In the genomic region with DNA sequence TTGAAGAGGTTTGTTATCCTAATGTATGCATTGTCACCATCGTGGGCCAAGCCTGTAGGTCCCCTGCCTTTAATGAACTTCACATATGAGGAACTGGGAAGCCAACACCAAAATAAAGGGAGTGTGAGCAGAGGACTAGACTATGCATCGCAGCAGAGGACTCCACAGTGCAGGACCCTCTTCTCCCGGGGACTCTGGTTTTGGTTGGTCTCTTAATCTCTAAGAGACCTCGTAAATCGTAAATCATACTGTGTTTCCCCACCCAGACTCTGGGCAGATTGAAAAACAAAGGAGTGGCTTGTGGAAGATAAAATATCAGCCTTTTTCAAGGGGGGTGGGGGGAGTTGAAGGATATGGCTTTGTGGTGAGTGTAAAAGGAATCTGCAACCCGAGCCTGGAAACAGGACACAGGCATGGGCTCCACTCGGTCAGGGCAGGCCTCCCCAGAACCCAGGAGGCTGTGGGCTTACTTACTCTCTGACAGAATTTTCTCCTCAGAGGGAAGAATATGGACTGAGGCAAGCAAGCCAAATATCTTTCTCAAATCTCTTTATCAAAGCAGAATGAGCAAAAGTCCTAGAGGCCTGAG, we compare ENCODE assay signal across 15 mouse cellular contexts.
A peak's percentile ranks its signal among the peaks of the same experiment; 100 is the strongest.
DNase-seq lines count a peak whose midpoint lies in the region; ATAC-seq and TF ChIP-seq lines count a peak whose summit lies in the region.
"Had no signal": no experiment of that assay in that cellular context is flagged by ENCODE, and none has a peak within 500 bp of the region (broad histone marks: within the 10 kb centered on the region; RNA-seq: fewer than 3 reads in every experiment).

No protein-coding gene starts in this region.

- no peak overlapping the region for H3K4me3 ChIP-seq in heart, embryonic 13.5 days
- H3K4me3 ChIP-seq in heart, embryonic 12.5 days = no peak overlapping the region
- no peak overlapping the region for H3K4me3 ChIP-seq in midbrain, embryonic 11.5 days (ENCODE audit: low read depth, low read length)
- no peak overlapping the region for H3K4me3 ChIP-seq in midbrain, postnatal 0 days (ENCODE audit: low read depth, low read length)
- H3K4me3 ChIP-seq in limb, embryonic 10.5 days = no peak overlapping the region
- no peak overlapping the region for H3K4me3 ChIP-seq in stomach, embryonic 15.5 days (replicated peaks)
- H3K4me3 ChIP-seq: embryonic facial prominence, embryonic 15.5 days; liver, embryonic 15.5 days; midbrain, embryonic 10.5 days had no signal

- TF ChIP-seq CTCF in midbrain, postnatal 0 days (IDR thresholded peaks at IDR 0.05) = no peak

- H3K27ac ChIP-seq in heart, embryonic 13.5 days (replicated peaks) = 0 out of 2 replicates have a peak overlapping the region, but pooled peaks have one; percentile 9
- no peak overlapping the region for H3K27ac ChIP-seq in heart, embryonic 12.5 days (ENCODE audit: poor library complexity, severe bottlenecking)
- no peak overlapping the region for H3K27ac ChIP-seq in midbrain, embryonic 11.5 days (ENCODE audit: low read depth, low read length)
- no peak overlapping the region for H3K27ac ChIP-seq in midbrain, postnatal 0 days (ENCODE audit: low read depth, low read length)
- peak overlapping the region; percentile 30; the same call in 1 of the 2 replicates for H3K27ac ChIP-seq in limb, embryonic 10.5 days
- H3K27ac ChIP-seq in stomach, embryonic 15.5 days = no peak overlapping the region; the same call in 1 of the 2 replicates
- H3K27ac ChIP-seq: embryonic facial prominence, embryonic 15.5 days; liver, embryonic 15.5 days; midbrain, embryonic 10.5 days had no signal

- intact Hi-C loops in gastrocnemius, postnatal 14 days (cut with DNase I; ENCODE audit: low total_unique reads) = no loop called here

- ATAC-seq in heart, embryonic 13.5 days (ENCODE audit: extremely low read depth, insufficient number of reproducible peaks, low FRiP score, low TSS enrichment) = no peak; the same call in 1 of the 2 replicates
- ATAC-seq in heart, embryonic 12.5 days (ENCODE audit: insufficient number of reproducible peaks, low FRiP score) = no peak
- ATAC-seq in midbrain, embryonic 11.5 days (ENCODE audit: low FRiP score) = no peak
- ATAC-seq in midbrain, postnatal 0 days (ENCODE audit: low FRiP score) = no peak
- ATAC-seq in stomach, embryonic 15.5 days (ENCODE audit: insufficient read depth, low FRiP score, low read depth) = peak; percentile 73; the same call in 1 of the 2 replicates

- peaks cover 4% of the 10 kb centered on the region; the same call in 1 of the 2 replicates for H3K9me3 ChIP-seq in heart, embryonic 13.5 days
- H3K9me3 ChIP-seq in heart, embryonic 12.5 days (replicated peaks) = 0 out of 2 replicates have a peak, but pooled peaks cover 5% of the 10 kb centered on the region
- no peaks in the 10 kb centered on the region for H3K9me3 ChIP-seq in midbrain, embryonic 11.5 days (ENCODE audit: control insufficient read depth, low read length)
- H3K9me3 ChIP-seq in midbrain, postnatal 0 days (ENCODE audit: low read length) = 0 out of 2 replicates have a peak, but pooled peaks cover 6% of the 10 kb centered on the region
- no peaks in the 10 kb centered on the region; the same call in 1 of the 2 replicates for H3K9me3 ChIP-seq in limb, embryonic 10.5 days (replicated peaks)
- no peaks in the 10 kb centered on the region for H3K9me3 ChIP-seq in stomach, embryonic 15.5 days

- peaks cover 17% of the 10 kb centered on the region for H3K4me1 ChIP-seq in heart, embryonic 13.5 days
- peaks cover 12% of the 10 kb centered on the region for H3K4me1 ChIP-seq in heart, embryonic 12.5 days (replicated peaks)
- H3K4me1 ChIP-seq in midbrain, embryonic 11.5 days (ENCODE audit: control insufficient read depth, insufficient read depth, low read length) = 0 out of 2 replicates have a peak, but pooled peaks cover 2% of the 10 kb centered on the region
- no peaks in the 10 kb centered on the region for H3K4me1 ChIP-seq in midbrain, postnatal 0 days (ENCODE audit: insufficient read depth, low read length)
- H3K4me1 ChIP-seq in limb, embryonic 10.5 days = peaks cover 12% of the 10 kb centered on the region
- H3K4me1 ChIP-seq in stomach, embryonic 15.5 days = no peaks in the 10 kb centered on the region
- H3K4me1 ChIP-seq: embryonic facial prominence, embryonic 15.5 days; liver, embryonic 15.5 days had no signal

- no peaks in the 10 kb centered on the region for H3K27me3 ChIP-seq in heart, embryonic 13.5 days (replicated peaks)
- H3K27me3 ChIP-seq in heart, embryonic 12.5 days (replicated peaks) = no peaks in the 10 kb centered on the region
- H3K27me3 ChIP-seq in midbrain, embryonic 11.5 days (ENCODE audit: control insufficient read depth, insufficient read depth, low read length) = no peaks in the 10 kb centered on the region
- H3K27me3 ChIP-seq in midbrain, postnatal 0 days (ENCODE audit: insufficient read depth, low read length) = no peaks in the 10 kb centered on the region
- no peaks in the 10 kb centered on the region for H3K27me3 ChIP-seq in limb, embryonic 10.5 days (ENCODE audit: low read depth, poor library complexity, severe bottlenecking)
- H3K27me3 ChIP-seq in stomach, embryonic 15.5 days (replicated peaks) = no peaks in the 10 kb centered on the region
- H3K27me3 ChIP-seq: embryonic facial prominence, embryonic 15.5 days; liver, embryonic 15.5 days had no signal

- H3K4me2 ChIP-seq in heart, embryonic 13.5 days = no peak overlapping the region
- no peak overlapping the region for H3K4me2 ChIP-seq in heart, embryonic 12.5 days
- no peak overlapping the region for H3K4me2 ChIP-seq in midbrain, embryonic 11.5 days
- no peak overlapping the region for H3K4me2 ChIP-seq in midbrain, postnatal 0 days (ENCODE audit: low read depth, low read length, poor library complexity, severe bottlenecking)
- no peak overlapping the region for H3K4me2 ChIP-seq in stomach, embryonic 15.5 days
- H3K4me2 ChIP-seq: embryonic facial prominence, embryonic 15.5 days; liver, embryonic 15.5 days had no signal

- no peaks in the 10 kb centered on the region for H3K36me3 ChIP-seq in heart, embryonic 13.5 days
- H3K36me3 ChIP-seq in heart, embryonic 12.5 days = no peaks in the 10 kb centered on the region
- H3K36me3 ChIP-seq in midbrain, embryonic 11.5 days (ENCODE audit: control insufficient read depth, insufficient read depth, low read length) = no peaks in the 10 kb centered on the region
- no peaks in the 10 kb centered on the region for H3K36me3 ChIP-seq in midbrain, postnatal 0 days (ENCODE audit: insufficient read depth, low read length)
- no peaks in the 10 kb centered on the region for H3K36me3 ChIP-seq in limb, embryonic 10.5 days
- H3K36me3 ChIP-seq in stomach, embryonic 15.5 days = no peaks in the 10 kb centered on the region
- H3K36me3 ChIP-seq: embryonic facial prominence, embryonic 15.5 days; liver, embryonic 15.5 days; midbrain, embryonic 10.5 days had no signal

- no peak overlapping the region for H3K9ac ChIP-seq in heart, embryonic 13.5 days
- H3K9ac ChIP-seq in heart, embryonic 12.5 days = no peak overlapping the region
- no peak overlapping the region for H3K9ac ChIP-seq in midbrain, embryonic 11.5 days (ENCODE audit: low read length)
- H3K9ac ChIP-seq in midbrain, postnatal 0 days (replicated peaks; ENCODE audit: low read length, poor library complexity, severe bottlenecking) = no peak overlapping the region
- H3K9ac ChIP-seq in stomach, embryonic 15.5 days = no peak overlapping the region
- H3K9ac ChIP-seq: embryonic facial prominence, embryonic 15.5 days; liver, embryonic 15.5 days had no signal

- peak; percentile 73 for DNase-seq in midbrain, embryonic 11.5 days (ENCODE audit: low spot score, missing footprints)
- no peak for DNase-seq in midbrain, postnatal 0 days (ENCODE audit: low spot score)
- peak; percentile 26 for DNase-seq in limb, embryonic 10.5 days (ENCODE audit: low spot score)
- DNase-seq in gastrocnemius, postnatal 14 days = no peak
- no peak for DNase-seq in layer of hippocampus, postnatal 10 days (ENCODE audit: low spot score in 2 of 2)
- DNase-seq: adrenal gland, adult 8-10 months; cerebellum, adult 9-10 months; lung, postnatal 14 days; thymus, postnatal 4 days had no signal

- WGBS in heart, embryonic 13.5 days = 41% methylated on average over 7 of the region's 7 CpGs
- WGBS in heart, embryonic 12.5 days = 40% methylated on average over 7 of the region's 7 CpGs
- WGBS in midbrain, embryonic 11.5 days = 79% methylated on average over 7 of the region's 7 CpGs
- WGBS in midbrain, postnatal 0 days = 74% methylated on average over 7 of the region's 7 CpGs
- 46% methylated on average over 7 of the region's 7 CpGs for WGBS in limb, embryonic 10.5 days
- WGBS in stomach, embryonic 15.5 days = 27% methylated on average over 7 of the region's 7 CpGs

Comparison
In these comparisons a context has a peak if more than half of its experiments do, and no peak if none do; other contexts are left out.
1. H3K27ac ChIP-seq: peak in heart, embryonic 13.5 days (single experiment) and limb, embryonic 10.5 days (single experiment); none in heart, embryonic 12.5 days (single experiment), midbrain, embryonic 11.5 days (single experiment), midbrain, postnatal 0 days (single experiment) and stomach, embryonic 15.5 days (single experiment).
2. DNase-seq: peak in midbrain, embryonic 11.5 days (single experiment) and limb, embryonic 10.5 days (single experiment); none in midbrain, postnatal 0 days (single experiment), gastrocnemius, postnatal 14 days (single experiment) and layer of hippocampus, postnatal 10 days (0 of 2).